Mouse (Mus musculus): ENCODE measurements around the gene Kif14. TPM values are rescaled to one million over a fixed set of nuclear protein-coding genes. Genes with fewer than 3 reads are reported as not detected.

The Kif14 gene
- polyA plus RNA-seq (2012; fragmentation: generic; extraction: Trizol) = 1 to 10 TPM in 1 of 2 experiments, under 1 TPM in 1; 0.21 to 3.4 TPM

GRCm38 (mm10) chr1:136466143-136466811 is at the start of gene Kif14:
Gene Kif14 (plus strand): TSS chr1:136466343.

Other genes with a start within 250 kb of the Kif14 start
- gene Inava, start 232.1 kb upstream of the Kif14 start, polyA plus RNA-seq (2012; fragmentation: generic; extraction: Trizol) = under 1 TPM; 0.07 to 0.15 TPM
- gene Gpr25, start 205.5 kb upstream of the Kif14 start, polyA plus RNA-seq (2012; fragmentation: generic; extraction: Trizol) = not detected
- gene Camsap2, start 120.2 kb upstream of the Kif14 start, polyA plus RNA-seq (2012; fragmentation: generic; extraction: Trizol) = 1 to 10 TPM in 1 of 2 experiments, under 1 TPM in 1; 0.42 to 4.9 TPM
- 1 to 10 TPM; 1.4 to 7.3 TPM for gene Ddx59, start 51.1 kb upstream of the Kif14 start, polyA plus RNA-seq (2012; fragmentation: generic; extraction: Trizol)
- 1 to 10 TPM in 1 of 2 experiments, under 1 TPM in 1; 0.36 to 3.4 TPM for gene Zfp281, start 158.6 kb downstream of the Kif14 start, polyA plus RNA-seq (2012; fragmentation: generic; extraction: Trizol)